Mouse (Mus musculus) activated CD4-positive, CD25-positive, alpha-beta regulatory T cell, adult 4 months (primary cell): ENCODE measurements at regions not wholly inside any gene's neighbourhood (a gene's known extent, or its start where the extent isn't known, plus 50 kb on each side); places are given as distances from the start of the nearest gene placed in this dataset.

Experiments used
- ATAC-seq: one replicate; pipeline ENCODE4 v1.8.0; 2017

- no peak for ATAC-seq
Measured at GRCm38 (mm10) chr1:144452141-144452540, 115.3 kb downstream of the Rgs21 start.

GRCm38 (mm10) chr1:144451731-144452130 is 115.7 kb downstream of the Rgs21 start:
- ATAC-seq: no peak

GRCm38 (mm10) chr1:144436617-144437016 is 130.8 kb downstream of the Rgs21 start:
- ATAC-seq: no peak

- no peak for ATAC-seq
Measured at GRCm38 (mm10) chr1:144432816-144433215, 134.7 kb downstream of the Rgs21 start.

- no peak for ATAC-seq
Measured at GRCm38 (mm10) chr1:144431535-144432276, 135.8 kb downstream of the Rgs21 start.

GRCm38 (mm10) chr1:144421374-144421773 is 146.1 kb downstream of the Rgs21 start:
- no peak for ATAC-seq

GRCm38 (mm10) chr1:144406387-144407383 is 157.6 kb upstream of the Rgs1 start:
- peak; percentile 84 for ATAC-seq

- ATAC-seq: no peak
Measured at GRCm38 (mm10) chr1:144405724-144406123, 156.7 kb upstream of the Rgs1 start.

- ATAC-seq: no peak
Measured at GRCm38 (mm10) chr1:144405031-144405430, 156.0 kb upstream of the Rgs1 start.

- peak; percentile 61 for ATAC-seq
Measured at GRCm38 (mm10) chr1:144379991-144380594, 131.1 kb upstream of the Rgs1 start.

- ATAC-seq: no peak
Measured at GRCm38 (mm10) chr1:144374121-144374520, 125.1 kb upstream of the Rgs1 start.

- no peak for ATAC-seq
Measured at GRCm38 (mm10) chr1:144367492-144367891, 118.5 kb upstream of the Rgs1 start.

GRCm38 (mm10) chr1:144355560-144356310 is 106.7 kb upstream of the Rgs1 start:
- peak; percentile 67 for ATAC-seq

- ATAC-seq: no peak
Measured at GRCm38 (mm10) chr1:144355041-144355440, 106.0 kb upstream of the Rgs1 start.

GRCm38 (mm10) chr1:144353320-144353719 is 104.3 kb upstream of the Rgs1 start:
- ATAC-seq: peak; percentile 67

- ATAC-seq: no peak
Measured at GRCm38 (mm10) chr1:144343820-144344219, 94.8 kb upstream of the Rgs1 start.

GRCm38 (mm10) chr1:144343299-144343698 is 94.3 kb upstream of the Rgs1 start:
- ATAC-seq: no peak

GRCm38 (mm10) chr1:144337572-144337971 is 88.5 kb upstream of the Rgs1 start:
- peak; percentile 84 for ATAC-seq

- peak; percentile 96 for ATAC-seq
Measured at GRCm38 (mm10) chr1:144330365-144331050, 81.5 kb upstream of the Rgs1 start.

GRCm38 (mm10) chr1:144319406-144319805 is 70.4 kb upstream of the Rgs1 start:
- ATAC-seq: no peak

GRCm38 (mm10) chr1:144318289-144318688 is 69.2 kb upstream of the Rgs1 start:
- no peak for ATAC-seq

- no peak for ATAC-seq
Measured at GRCm38 (mm10) chr1:144317560-144317959, 68.5 kb upstream of the Rgs1 start.
